In the genomic region with DNA sequence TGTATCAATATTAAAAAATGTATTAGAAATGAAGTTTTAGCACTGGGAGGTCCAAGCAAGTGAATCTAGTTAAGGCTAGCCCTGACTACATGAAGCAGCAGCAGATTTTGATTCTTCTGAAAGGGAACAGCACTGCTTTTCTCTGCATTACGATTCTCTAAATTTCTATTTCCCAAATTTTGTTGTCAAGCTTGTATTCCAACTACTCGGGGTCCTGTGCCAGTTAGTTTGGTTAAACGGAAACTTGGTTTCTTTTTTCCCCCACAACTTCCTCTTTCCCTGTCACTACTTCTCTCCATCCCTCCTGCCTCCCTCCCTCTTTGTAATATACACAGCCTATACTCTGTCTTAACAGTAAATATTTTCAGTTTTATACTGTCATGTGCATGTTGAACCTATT, we compare ENCODE assay signal across 10 mouse cellular contexts. TPM values are rescaled to one million over a fixed set of nuclear protein-coding genes. Genes with fewer than 3 reads are reported as not detected.
DNase-seq lines count a peak whose midpoint lies in the region; ATAC-seq lines count a peak whose summit lies in the region.
"Had no signal": no experiment of that assay in that cellular context is flagged by ENCODE, and none has a peak within 500 bp of the region (broad histone marks: within the 10 kb centered on the region; RNA-seq: fewer than 3 reads in every experiment).

No protein-coding gene starts in this region.

- H3K36me3 ChIP-seq in limb, embryonic 12.5 days = peaks cover 39% of the 10 kb centered on the region; the same call in 1 of the 2 replicates
- H3K36me3 ChIP-seq in limb, embryonic 10.5 days = peaks cover 50% of the 10 kb centered on the region
- peaks cover 14% of the 10 kb centered on the region for H3K36me3 ChIP-seq in heart, embryonic 16.5 days (ENCODE audit: control insufficient read depth, insufficient read depth)
- H3K36me3 ChIP-seq in macrophage (ENCODE audit: inconsistent target) = peaks cover 12% of the 10 kb centered on the region

- ATAC-seq in limb, embryonic 12.5 days (ENCODE audit: insufficient number of reproducible peaks, insufficient read depth, low FRiP score, low TSS enrichment, low read depth) = no peak
- ATAC-seq in common myeloid progenitor, adult 5-6 weeks (replicated peaks; ENCODE audit: low read depth, poor library complexity, severe bottlenecking) = peak; percentile 34
- no peak for ATAC-seq in heart, embryonic 16.5 days (replicated peaks; ENCODE audit: extremely low read depth, insufficient read depth, low FRiP score)

- peak overlapping the region; percentile 65; the same call in 1 of the 2 replicates for H3K4me2 ChIP-seq in limb, embryonic 12.5 days
- H3K4me2 ChIP-seq in heart, embryonic 16.5 days (ENCODE audit: low read depth, low read length) = peak overlapping the region; percentile 74

- no peak for DNase-seq in limb, embryonic 10.5 days (ENCODE audit: low spot score)
- DNase-seq in thymus, postnatal 14 days = no peak
- DNase-seq in cerebellum, adult 9-11 months = no peak
- no peak for DNase-seq in urinary bladder, adult 2 months (ENCODE audit: low spot score)

- no peaks in the 10 kb centered on the region for H3K27me3 ChIP-seq in limb, embryonic 12.5 days
- H3K27me3 ChIP-seq in limb, embryonic 10.5 days (ENCODE audit: low read depth, poor library complexity, severe bottlenecking) = no peaks in the 10 kb centered on the region
- H3K27me3 ChIP-seq in heart, embryonic 16.5 days (ENCODE audit: control insufficient read depth, insufficient read depth, low read length) = no peaks in the 10 kb centered on the region

- H3K4me1 ChIP-seq in limb, embryonic 12.5 days (replicated peaks) = peaks cover 36% of the 10 kb centered on the region
- H3K4me1 ChIP-seq in limb, embryonic 10.5 days = peaks cover 29% of the 10 kb centered on the region; the same call in 1 of the 2 replicates
- peaks cover 29% of the 10 kb centered on the region for H3K4me1 ChIP-seq in heart, embryonic 16.5 days (ENCODE audit: control insufficient read depth, insufficient read depth, low read length)

- H3K9ac ChIP-seq in limb, embryonic 12.5 days (replicated peaks) = no peak overlapping the region
- H3K9ac ChIP-seq in heart, embryonic 16.5 days (ENCODE audit: low read length) = no peak overlapping the region

- no peak overlapping the region for H3K4me3 ChIP-seq in limb, embryonic 12.5 days (replicated peaks)
- H3K4me3 ChIP-seq in limb, embryonic 10.5 days = no peak overlapping the region
- peak overlapping the region; percentile 36 for H3K4me3 ChIP-seq in heart, embryonic 16.5 days (ENCODE audit: low read length)
- peak overlapping the region; percentile 77 for H3K4me3 ChIP-seq in macrophage (ENCODE audit: inconsistent target)

- no peak overlapping the region for H3K27ac ChIP-seq in limb, embryonic 12.5 days
- H3K27ac ChIP-seq in limb, embryonic 10.5 days = no peak overlapping the region
- H3K27ac ChIP-seq in heart, embryonic 16.5 days (ENCODE audit: low read length) = no peak overlapping the region
- H3K27ac ChIP-seq in macrophage = peak overlapping the region; percentile 85

- H3K79me2 ChIP-seq in macrophage (ENCODE audit: inconsistent target) = peaks cover 66% of the 10 kb centered on the region

- H3K9me3 ChIP-seq in limb, embryonic 12.5 days = no peaks in the 10 kb centered on the region
- H3K9me3 ChIP-seq in limb, embryonic 10.5 days (replicated peaks) = no peaks in the 10 kb centered on the region
- no peaks in the 10 kb centered on the region for H3K9me3 ChIP-seq in heart, embryonic 16.5 days (replicated peaks; ENCODE audit: control insufficient read depth, low read length)

- 76% methylated on average over 3 of the region's 3 CpGs for WGBS in limb, embryonic 12.5 days
- 83% methylated on average over 3 of the region's 3 CpGs for WGBS in limb, embryonic 10.5 days
- 54% methylated on average over 3 of the region's 3 CpGs for WGBS in heart, embryonic 16.5 days
- WGBS in macrophage (ENCODE audit: missing documents) = 0% methylated on average over 3 of the region's 3 CpGs

RNA-seq across cellular contexts. Expression of gene Tut7, which starts 2.1 kb away (rescaled TPM):
- 56.0 and 56.5 TPM in 2 replicates for polyA plus RNA-seq in limb, embryonic 12.5 days (2016; fragmentation: Nextera tagmentation; extraction: Ambion mirVana)
- polyA plus RNA-seq in limb, embryonic 10.5 days (2016; fragmentation: Nextera tagmentation; extraction: Ambion mirVana) = 34.6 and 47.5 TPM in 2 replicates
- total RNA-seq in common myeloid progenitor, adult 5-6 weeks (2017) = 216 and 219 TPM in 2 replicates
- polyA plus RNA-seq in heart, embryonic 16.5 days (2015; fragmentation: Nextera tagmentation; extraction: Ambion mirVana) = 32.7 and 36.8 TPM in 2 replicates
- total RNA-seq in macrophage (2018; cell fraction: chromatin; rRNA removed) = 100 to 1,000 TPM; 313 to 674 (median 547) TPM
- 100 to 1,000 TPM in 23 of 26 experiments, 10 to 100 TPM in 3; 96.3 to 151 (median 112) TPM for total RNA-seq in macrophage (2018; cell fraction: cytosol; rRNA removed)
- total RNA-seq in macrophage (2018; cell fraction: nucleus; rRNA removed) = 100 to 1,000 TPM; 262 to 588 (median 342) TPM
- polyA plus RNA-seq in macrophage (2018) = 81.0 to 150 TPM (median 103 TPM) in 3 replicates
- 41.6 and 45.5 TPM in 2 replicates for polyA plus RNA-seq in urinary bladder, adult 2 months (2012; rRNA removed)

RNA-seq across cellular contexts. Expression of gene Gm49354, which starts 38.8 kb away (rescaled TPM):
- polyA plus RNA-seq in limb, embryonic 12.5 days (2016; fragmentation: Nextera tagmentation; extraction: Ambion mirVana) = not detected in 2 replicates
- not detected in 2 replicates for polyA plus RNA-seq in limb, embryonic 10.5 days (2016; fragmentation: Nextera tagmentation; extraction: Ambion mirVana)
- 9.9 and 11.7 TPM in 2 replicates for total RNA-seq in common myeloid progenitor, adult 5-6 weeks (2017)
- polyA plus RNA-seq in heart, embryonic 16.5 days (2015; fragmentation: Nextera tagmentation; extraction: Ambion mirVana) = not detected in 2 replicates
- total RNA-seq in macrophage (2018; cell fraction: chromatin; rRNA removed) = not detected
- total RNA-seq in macrophage (2018; cell fraction: cytosol; rRNA removed) = not detected
- total RNA-seq in macrophage (2018; cell fraction: nucleus; rRNA removed) = not detected
- not detected in 3 replicates for polyA plus RNA-seq in macrophage (2018)
- polyA plus RNA-seq in urinary bladder, adult 2 months (2012; rRNA removed) = not detected in 2 replicates
- total RNA-seq: layer of hippocampus, postnatal 10 days had no signal
- polyA plus RNA-seq: neural tube, embryonic 11.5 days had no signal

RNA-seq across cellular contexts. Expression of gene Isca1, which starts 51.2 kb away (rescaled TPM):
- polyA plus RNA-seq in limb, embryonic 12.5 days (2016; fragmentation: Nextera tagmentation; extraction: Ambion mirVana) = 97.7 and 98.3 TPM in 2 replicates
- polyA plus RNA-seq in limb, embryonic 10.5 days (2016; fragmentation: Nextera tagmentation; extraction: Ambion mirVana) = 90.5 and 95.7 TPM in 2 replicates
- 49.7 and 50.9 TPM in 2 replicates for total RNA-seq in common myeloid progenitor, adult 5-6 weeks (2017)
- polyA plus RNA-seq in heart, embryonic 16.5 days (2015; fragmentation: Nextera tagmentation; extraction: Ambion mirVana) = 260 and 284 TPM in 2 replicates
- total RNA-seq in macrophage (2018; cell fraction: chromatin; rRNA removed) = 10 to 100 TPM; 10.7 to 73.4 (median 19.0) TPM
- total RNA-seq in macrophage (2018; cell fraction: cytosol; rRNA removed) = 10 to 100 TPM; 27.1 to 62.6 (median 40.4) TPM
- 10 to 100 TPM; 11.8 to 50.0 (median 18.7) TPM for total RNA-seq in macrophage (2018; cell fraction: nucleus; rRNA removed)
- polyA plus RNA-seq in macrophage (2018) = 41.7 to 54.6 TPM (median 44.4 TPM) in 3 replicates
- 95.2 and 104 TPM in 2 replicates for polyA plus RNA-seq in urinary bladder, adult 2 months (2012; rRNA removed)

Comparison
In these comparisons a context has a peak if more than half of its experiments do, and no peak if none do; other contexts are left out.
1. H3K4me3 ChIP-seq: peak in heart, embryonic 16.5 days (single experiment) and macrophage (single experiment); none in limb, embryonic 12.5 days (single experiment) and limb, embryonic 10.5 days (single experiment).